Mouse (Mus musculus) c-Kit-positive CD71-positive TER-119-positive erythroid progenitor cells, embryonic 14.5 days (primary cell): Measurements from ENCODE around the gene AC124108.1.
A peak's percentile ranks its signal among the peaks of the same experiment; 100 is the strongest.

Experiments used
- DNase-seq: peaks from one replicate; pipeline ENCODE4 v3.0.0-alpha.2; 2013; ENCODE audit warnings: low spot score

AC124108.1 gene

GRCm38 (mm10) chr1:132200562-132201510, 9.6 kb downstream of the AC124108.1 start:
- DNase-seq = no peak

- DNase-seq = no peak
Measured at GRCm38 (mm10) chr1:132201511-132201860, 10.2 kb downstream of the AC124108.1 start.

GRCm38 (mm10) chr1:132201936-132202335, 10.7 kb downstream of the AC124108.1 start:
- no peak for DNase-seq

- no peak for DNase-seq
Measured at GRCm38 (mm10) chr1:132202771-132203170, 11.5 kb downstream of the AC124108.1 start.

- no peak for DNase-seq
Measured at GRCm38 (mm10) chr1:132205958-132206357, 14.7 kb downstream of the AC124108.1 start.

GRCm38 (mm10) chr1:132206828-132207227, 15.6 kb downstream of the AC124108.1 start:
- no peak for DNase-seq

- no peak for DNase-seq
Measured at GRCm38 (mm10) chr1:132208154-132208553, 16.9 kb downstream of the AC124108.1 start.

- no peak for DNase-seq
Measured at GRCm38 (mm10) chr1:132209400-132209799, 18.1 kb downstream of the AC124108.1 start.

- DNase-seq = peak; percentile 21
Measured at GRCm38 (mm10) chr1:132210922-132211321, 19.7 kb downstream of the AC124108.1 start.

GRCm38 (mm10) chr1:132211672-132212071, 20.4 kb downstream of the AC124108.1 start:
- DNase-seq = no peak

GRCm38 (mm10) chr1:132212218-132212617, 21.0 kb downstream of the AC124108.1 start:
- DNase-seq = peak; percentile 29

GRCm38 (mm10) chr1:132213076-132213475, 21.8 kb downstream of the AC124108.1 start:
- DNase-seq = no peak

GRCm38 (mm10) chr1:132216276-132216675, 25.0 kb downstream of the AC124108.1 start:
- DNase-seq = no peak

- no peak for DNase-seq
Measured at GRCm38 (mm10) chr1:132221627-132222026, 30.4 kb downstream of the AC124108.1 start.

- DNase-seq = no peak
Measured at GRCm38 (mm10) chr1:132222166-132222565, 30.9 kb downstream of the AC124108.1 start.

- no peak for DNase-seq
Measured at GRCm38 (mm10) chr1:132226297-132227080, 35.2 kb downstream of the AC124108.1 start.

- DNase-seq = no peak
Measured at GRCm38 (mm10) chr1:132229667-132230066, 38.4 kb downstream of the AC124108.1 start, which contains the start of gene Gm10188. Gene Gm10188, minus strand, starts transcription at chr1:132229767.

- DNase-seq = no peak
Measured at GRCm38 (mm10) chr1:132231470-132232274, 40.4 kb downstream of the AC124108.1 start.

GRCm38 (mm10) chr1:132233566-132233965, 42.3 kb downstream of the AC124108.1 start:
- peak; percentile 18 for DNase-seq

- DNase-seq = no peak
Measured at GRCm38 (mm10) chr1:132234757-132235273, 43.6 kb downstream of the AC124108.1 start.

- peak; percentile 56 for DNase-seq
Measured at GRCm38 (mm10) chr1:132237585-132238159, 46.4 kb downstream of the AC124108.1 start.
